Mouse (Mus musculus): ENCODE data around the gene Tango6.

Gene Tango6

DNA sequence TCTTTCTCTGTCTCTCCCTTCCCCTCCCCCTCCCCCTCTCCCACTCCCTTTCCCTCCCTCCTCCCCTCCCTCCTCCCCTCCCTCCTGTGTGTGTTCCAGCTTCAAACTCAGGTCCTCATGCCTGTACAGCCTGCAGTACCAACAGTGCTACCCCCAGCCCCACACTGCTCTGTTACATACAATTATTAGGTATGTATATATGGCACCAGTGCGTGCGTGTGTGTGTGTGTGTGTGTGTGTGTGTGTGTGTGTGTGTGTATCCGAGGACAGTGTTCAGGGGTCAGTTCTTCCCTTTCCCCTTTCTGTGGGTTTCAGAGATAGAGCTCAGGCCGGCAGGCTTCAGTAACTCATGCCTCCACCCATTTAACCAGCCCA, 134.3 kb downstream of the Tango6 start:
- DNase-seq (ENCODE audit: low read depth), result no peak

DNA sequence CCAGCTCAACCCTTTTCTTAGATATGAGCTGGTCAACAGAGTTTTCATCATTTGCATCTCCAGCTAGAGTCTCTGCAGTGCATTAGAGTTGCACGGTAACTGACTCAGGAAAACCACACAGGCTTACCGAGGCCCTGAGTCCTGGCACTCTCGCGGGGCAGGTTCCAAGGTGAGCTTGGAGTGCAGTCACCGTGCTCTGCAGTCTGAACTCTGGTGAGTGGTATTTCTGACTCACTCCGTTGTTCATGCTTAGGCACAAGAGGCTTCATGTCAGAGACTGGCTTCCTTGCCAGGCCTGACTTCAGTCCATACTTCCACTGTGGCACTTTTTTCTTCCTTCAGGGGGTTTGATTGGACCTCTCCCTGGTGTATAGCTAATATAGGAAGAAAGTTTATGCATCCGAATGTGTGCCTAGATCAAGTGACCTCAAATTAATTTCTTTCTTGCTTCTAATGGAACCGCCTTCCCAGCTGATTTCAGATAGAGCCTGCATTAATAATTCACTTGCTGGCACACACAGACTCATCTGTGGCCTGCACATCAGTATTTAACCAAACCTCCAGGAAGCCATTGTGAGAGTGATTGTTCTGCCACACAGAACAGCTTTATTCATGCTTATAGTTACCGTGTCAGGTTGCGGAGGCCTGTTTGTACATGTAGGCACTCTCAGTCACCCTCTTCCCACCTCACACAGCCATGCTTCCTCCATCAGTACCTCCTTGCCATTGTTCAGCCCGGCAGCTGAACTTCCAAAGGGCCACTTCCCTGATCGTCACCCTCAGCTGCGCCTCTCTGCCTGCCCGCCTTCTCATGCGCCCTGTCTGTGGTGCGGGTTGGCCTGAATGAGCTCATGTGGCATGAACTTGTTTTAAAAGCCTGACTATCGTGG, 136.0 kb downstream of the Tango6 start:
- DNase-seq (ENCODE audit: low read depth), result no peak

DNA sequence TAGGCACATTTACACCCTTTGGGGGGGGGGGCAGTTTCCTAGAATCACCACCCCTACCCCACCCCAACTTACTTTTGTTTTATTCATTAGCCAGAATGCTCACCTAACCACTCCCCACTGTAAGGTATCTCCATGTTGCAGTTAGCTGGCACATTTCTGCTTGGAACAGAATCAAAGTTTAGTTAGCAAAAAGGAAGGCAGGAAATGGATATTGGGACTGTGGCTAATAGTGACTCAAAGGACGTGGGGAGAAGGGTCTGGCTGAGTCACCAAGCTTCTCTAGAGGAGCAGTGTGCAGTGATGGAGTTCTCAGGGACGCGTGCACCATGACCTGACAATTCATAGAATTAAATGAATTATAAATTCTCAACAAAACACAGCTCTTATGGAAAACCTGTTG, 136.7 kb downstream of the Tango6 start:
- no peak for DNase-seq (ENCODE audit: low read depth)

DNA sequence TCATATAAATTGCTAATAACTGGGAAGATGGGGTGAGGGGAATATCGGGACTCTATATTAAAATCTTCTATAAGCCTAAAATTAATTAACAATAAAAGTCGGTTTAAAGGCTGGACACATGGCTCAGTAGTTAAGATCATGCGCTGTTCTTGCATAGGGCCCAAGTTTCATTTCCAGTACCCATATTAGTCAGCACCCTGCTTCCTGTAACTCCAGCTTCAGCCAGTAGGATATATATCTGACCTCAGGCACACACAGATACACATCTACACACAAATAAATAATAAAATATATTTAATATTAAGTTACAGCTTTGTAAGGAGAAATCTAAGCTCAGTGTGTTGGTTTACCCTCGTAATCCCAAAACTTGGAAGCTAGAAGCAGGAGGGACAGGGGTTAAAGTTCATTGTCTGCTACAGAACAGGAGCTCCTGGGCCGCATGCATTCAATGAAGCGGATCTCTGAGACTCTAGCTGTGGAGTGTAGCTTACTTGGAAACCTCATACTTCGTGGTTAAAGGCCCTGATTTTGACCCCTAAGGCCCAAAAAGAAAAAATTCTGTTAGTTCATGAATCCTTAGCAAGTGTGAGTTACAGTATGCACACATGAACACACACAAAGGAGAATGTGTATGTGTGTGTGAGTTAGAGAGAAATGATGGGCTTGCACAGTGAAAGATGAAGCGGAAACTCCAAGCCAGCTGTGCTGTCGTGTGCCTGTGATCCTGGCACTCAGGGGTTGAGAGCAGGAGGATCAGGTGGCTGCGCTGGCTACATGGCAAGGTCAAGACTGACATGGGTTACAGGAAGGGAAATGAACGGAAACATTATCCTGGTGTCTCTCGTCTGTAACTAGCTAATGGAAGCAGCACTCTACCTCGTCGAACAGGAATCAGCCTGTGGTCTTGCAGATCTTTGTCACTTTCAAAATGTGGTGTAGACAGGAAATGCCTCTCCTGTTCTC, 138.0 kb downstream of the Tango6 start:
- no peak for DNase-seq (ENCODE audit: low read depth)

DNA sequence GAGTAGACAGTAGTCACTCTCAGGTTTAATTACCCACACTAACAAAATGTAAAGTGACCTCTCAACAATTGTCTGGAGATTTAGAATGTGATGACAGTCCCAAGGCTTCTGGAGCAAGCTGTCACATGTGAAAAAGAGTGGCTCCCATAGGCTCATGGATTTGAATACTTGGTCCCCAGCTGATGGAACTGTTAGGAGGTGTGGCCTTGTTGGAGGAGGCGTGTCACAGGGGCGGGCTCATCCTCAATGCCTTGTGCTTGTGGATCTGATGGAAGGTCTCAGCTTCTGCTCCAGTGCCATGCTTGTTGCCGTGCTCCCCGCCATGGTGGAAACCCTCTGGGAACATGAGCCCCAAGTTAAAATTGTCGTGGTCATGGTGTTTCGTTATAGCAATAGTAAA, 146.1 kb downstream of the Tango6 start:
- no peak for DNase-seq (ENCODE audit: low read depth)

DNA sequence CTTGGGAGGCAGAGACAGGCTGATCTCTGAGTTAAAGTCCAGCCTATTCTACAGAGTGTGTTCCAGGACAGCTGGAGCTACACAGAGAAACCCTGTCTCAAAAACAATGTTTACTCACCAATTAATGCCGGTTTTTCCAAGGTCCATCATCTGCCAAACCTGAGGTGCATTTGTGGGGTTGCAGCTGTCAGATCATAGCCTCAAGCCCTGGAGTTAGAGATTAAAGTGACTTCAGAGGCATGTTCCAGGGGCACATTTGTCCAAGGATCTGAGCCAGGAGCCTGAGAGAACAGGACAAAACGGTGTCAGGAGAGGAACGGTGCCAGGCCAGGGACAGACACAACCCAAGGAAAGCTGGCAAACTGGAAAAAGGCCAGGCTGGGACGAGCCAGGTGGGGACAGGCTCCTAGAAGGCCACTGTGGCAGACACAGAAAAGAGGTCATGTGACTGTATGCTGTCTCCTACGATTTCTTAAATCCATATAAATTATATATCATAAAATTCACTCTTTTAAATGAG, 146.7 kb downstream of the Tango6 start:
- no peak for DNase-seq (ENCODE audit: low read depth)

DNA sequence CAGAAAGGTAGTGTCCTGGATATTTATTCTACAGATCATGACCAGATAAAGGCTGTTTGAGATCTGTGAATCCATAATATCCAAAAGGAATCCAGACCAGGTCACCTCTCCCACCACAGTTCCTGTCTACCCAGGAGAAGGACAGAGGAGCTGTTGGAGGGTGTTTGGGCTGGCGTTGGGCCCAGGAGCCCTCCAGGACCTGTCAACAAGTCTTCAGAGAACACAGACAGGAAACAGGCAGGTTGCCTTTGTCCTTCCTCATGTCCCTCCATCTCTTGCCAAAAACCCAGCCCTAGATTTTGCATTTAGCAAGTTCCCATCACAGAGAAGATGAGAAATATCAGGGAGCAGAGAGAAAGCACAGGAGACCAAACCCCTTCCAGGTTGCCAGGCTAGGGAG, 152.0 kb downstream of the Tango6 start:
- no peak for DNase-seq (ENCODE audit: low read depth)

DNA sequence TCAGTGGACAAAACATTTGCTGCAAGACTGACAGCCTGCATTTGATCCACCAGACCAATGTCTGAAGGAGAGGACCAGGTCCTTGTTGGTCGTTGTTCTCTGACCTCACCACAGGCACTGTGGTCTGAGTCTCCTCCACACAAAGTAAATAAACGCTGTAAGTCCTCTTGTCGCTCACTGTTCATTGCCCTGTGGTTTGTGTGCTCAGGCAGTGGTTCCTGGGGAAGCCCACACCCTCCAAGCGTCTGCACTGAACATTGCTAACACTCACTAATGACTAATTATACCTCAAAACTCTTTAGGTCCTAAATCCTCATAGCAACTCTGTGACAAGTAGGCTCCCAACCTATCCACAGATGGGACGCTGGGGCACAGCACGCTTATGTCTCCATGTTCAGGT, 153.7 kb downstream of the Tango6 start:
- no peak for DNase-seq (ENCODE audit: low read depth)

DNA sequence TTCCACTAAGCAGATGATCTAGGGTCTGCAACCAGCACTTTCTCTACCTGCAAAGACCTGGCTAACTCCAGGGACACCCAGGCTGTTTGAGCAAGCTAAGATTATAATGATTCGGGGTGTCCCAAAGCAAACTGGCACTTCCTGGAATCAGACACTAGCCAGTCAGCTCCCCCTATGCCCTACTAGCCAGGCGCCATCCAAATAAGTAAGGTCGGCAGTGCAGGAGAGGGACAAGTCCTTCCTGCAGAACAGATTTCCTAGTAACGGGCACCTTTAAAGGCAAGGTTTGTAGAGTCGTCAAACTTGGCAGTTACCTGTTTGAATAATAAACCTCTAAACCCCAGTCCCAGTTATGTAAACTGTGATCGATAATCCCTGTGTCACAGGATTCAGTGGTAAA, 155.9 kb downstream of the Tango6 start:
- no peak for DNase-seq (ENCODE audit: low read depth)

DNA sequence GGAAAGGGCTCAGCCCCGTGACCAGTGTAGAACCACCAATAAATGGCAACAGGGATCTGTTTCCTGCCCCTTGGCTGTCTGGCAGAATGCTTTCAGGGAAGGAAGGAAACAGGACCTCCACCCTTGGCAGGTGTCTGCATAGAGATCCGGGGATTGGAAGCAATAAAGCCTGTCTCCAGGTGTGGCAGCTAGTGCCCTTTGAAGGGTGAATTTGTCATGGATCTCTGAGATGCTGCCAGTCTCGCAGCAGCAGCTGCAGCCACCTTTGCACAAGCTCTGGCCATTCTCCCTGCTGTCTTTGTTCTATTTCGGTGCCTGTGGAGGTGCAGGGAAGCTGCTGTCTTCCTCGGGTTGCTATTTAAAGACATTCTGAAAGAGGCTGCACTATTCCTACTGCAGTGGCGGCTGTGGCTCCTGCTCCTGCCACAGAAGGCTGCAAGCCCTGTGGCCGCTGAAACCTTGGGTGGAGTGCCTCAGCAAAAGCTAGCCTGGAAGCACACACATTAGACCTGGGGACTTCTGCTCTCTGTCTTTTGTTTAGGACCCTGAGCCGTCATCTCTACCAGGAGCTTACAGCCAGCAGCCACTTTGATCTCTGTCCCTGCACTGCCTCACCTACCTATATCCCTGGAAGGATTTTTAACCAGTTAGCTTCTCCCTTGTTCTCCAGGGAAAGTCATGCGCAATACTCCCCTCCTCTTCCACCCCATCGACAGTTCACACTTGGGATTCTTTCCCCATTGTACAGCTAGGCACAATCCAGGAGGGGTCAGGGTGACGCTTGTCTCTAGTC, 156.5 kb downstream of the Tango6 start:
- DNase-seq (ENCODE audit: low read depth), result no peak

DNA sequence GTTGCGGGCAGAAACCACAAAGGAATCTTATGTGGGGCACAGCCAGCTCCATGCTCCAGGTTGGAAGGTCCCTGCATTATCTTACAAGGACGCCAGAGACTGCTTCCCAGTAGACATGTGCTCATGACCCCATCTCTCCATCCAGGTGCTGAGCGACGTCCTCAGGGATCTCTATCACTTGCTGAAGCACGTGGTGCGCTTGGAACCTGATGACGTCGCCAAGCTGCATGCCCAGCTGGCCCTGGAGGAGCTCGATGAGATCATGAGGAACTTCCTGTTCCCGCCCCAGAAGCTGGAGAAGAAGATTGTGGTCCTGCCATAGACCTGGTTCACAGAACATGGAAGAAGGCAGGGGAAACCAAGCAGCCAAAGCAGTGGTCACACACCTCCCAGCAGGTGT, 167.2 kb downstream of the Tango6 start:
- no peak for DNase-seq (ENCODE audit: low read depth)

DNA sequence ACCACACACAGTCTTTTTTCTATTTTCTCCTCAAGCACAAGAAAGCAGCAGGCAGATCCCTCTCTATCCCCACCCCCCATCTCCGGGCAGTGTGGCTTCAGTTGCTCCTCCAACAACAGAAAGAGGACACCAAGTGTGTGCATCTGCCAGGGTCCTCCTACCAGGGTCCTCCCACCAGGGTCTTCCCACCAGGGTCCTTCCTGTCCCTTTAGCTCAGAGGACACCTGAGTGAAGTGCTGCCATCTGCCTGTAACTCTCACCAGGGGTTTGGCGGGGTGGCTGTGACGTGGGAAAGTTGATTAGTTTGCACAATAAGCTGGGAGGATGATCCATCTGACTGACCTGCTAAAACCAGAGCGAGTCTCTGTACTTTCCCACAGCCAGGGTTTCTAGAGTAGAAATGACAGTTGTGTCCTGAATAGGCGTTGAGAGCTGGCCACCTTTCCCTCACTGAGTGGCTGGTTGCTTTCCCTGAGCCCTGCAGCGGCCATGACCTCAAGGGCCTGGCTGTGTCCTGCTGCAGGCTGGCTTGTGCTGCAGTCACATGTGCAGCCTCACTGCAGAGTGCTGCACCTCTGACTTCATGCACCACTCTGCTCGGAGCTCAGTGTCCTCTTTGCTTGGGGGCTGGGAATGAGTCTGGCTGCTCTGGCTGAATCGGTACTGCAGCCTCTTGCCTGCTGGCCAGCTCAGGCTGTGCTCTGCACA, 171.8 kb downstream of the Tango6 start:
- no peak for DNase-seq (ENCODE audit: low read depth)

DNA sequence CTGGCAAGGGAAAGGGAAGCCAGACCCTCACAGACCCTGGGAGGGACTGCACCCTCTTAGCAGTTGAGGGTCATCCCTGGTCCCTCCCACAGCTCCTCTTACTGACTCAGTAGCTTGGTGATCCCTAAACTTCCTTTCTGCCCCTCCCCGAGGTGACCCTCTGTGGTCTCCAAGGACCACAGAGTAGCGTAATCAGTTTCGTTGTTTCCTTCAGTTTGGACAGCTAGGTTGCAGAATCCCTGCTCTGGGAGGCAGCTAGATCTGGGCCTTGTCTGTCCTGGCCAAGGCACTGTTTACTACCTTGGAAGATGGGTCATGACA, 172.3 kb downstream of the Tango6 start:
- no peak for DNase-seq (ENCODE audit: low read depth)

DNA sequence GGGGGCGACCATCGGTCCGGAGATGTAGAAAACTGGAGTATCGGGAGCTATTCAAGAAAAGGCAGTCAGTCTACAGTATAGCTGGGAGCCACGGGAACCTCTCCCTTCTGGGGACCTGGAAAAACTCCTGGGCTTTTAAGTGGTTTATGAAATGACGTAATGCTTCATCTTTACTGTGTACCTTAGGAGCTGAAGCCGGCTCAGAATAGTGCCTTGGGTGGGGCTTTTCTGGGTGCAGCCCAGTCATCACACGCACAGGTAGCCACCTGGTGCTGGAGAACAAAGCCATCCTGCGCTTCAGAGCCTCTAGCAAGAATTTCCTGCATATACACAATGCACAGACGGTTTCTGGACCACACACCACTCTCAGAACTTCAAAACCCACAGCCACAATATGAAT, 180.0 kb downstream of the Tango6 start:
- DNase-seq (ENCODE audit: low read depth), result no peak

DNA sequence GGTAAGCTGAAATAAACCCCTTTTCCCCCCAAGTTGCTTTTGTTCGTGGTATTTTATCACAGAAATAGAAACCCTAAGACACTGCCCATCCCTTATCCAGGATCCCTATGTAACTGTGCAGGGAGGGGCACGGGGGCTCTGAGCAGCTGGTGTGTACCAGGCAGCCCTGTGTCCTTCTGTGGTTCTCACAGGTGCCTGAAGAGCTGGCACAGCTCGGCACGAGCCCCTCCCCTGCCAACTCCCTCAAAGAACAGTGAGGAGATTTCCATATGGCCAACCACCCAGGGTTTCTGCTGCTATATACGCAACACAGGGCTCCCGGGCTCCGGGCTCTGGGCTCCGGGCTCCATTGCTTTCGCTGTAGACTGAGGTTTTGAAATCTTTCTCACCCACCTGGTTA, 182.5 kb downstream of the Tango6 start:
- no peak for DNase-seq (ENCODE audit: low read depth)

DNA sequence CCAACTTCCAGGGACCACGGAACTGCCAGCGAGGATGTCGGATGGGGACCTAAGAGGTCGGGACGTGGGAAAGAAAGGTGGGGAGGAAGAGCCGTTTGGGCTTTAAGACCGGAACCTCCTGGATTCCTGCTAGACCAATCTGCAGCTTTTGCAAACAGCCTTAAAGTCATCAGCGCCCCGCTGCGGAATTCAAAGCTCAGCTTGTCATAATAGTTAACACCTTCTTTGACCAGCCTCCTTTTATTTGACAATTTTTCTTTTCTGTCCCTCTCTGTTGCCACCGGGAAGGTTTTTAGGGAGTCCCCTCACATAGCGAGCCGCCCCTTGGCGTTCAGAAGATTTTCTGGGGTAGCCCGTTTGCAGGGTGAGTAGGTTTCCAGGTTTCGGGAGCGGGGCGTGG, 187.2 kb downstream of the Tango6 start, which contains the start of gene Has3:
Has3 (plus strand) TSS at position 192 of the 400 bp plus-strand sequence.
- no peak for DNase-seq (ENCODE audit: low read depth)

DNA sequence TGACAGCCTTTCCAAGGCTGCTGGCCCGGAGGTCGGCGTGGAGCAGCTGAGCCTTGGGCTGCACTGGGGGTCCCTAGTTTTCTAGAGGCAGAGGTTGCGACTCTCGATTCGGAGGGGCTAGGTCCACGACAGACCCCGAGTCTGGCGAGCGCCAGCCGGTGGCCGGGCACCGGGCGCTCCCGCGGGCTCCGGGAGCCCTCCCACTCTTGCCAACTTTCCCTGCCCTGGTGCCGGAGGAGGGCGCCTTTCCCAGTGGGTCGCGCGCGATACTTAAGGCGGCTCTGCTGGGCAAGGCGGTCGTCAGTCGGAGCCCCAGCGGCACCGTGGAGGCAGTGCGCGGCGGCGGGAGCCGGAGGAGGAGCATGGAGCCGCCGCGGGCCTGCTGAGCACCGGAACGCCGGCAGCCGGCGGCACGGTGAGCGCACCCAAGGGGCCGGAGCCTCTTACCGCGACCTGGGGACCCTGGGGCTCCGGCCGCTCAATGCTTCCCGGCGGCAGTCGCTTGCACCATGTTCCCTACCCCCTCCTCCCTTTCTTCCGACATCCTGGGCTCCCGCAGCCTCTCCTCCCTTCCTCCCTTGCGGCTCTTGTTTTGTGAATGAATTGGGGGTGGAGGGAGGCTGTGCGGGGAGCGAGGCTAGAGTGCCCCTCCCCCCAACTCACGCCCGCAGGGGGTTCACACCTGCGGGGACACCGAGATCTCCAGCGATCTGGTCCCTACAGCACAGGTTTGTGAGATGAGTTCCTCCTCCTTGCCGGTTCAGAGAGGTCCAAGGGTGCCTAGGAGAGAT, 187.9 kb downstream of the Tango6 start:
- DNase-seq (ENCODE audit: low read depth), result no peak

DNA sequence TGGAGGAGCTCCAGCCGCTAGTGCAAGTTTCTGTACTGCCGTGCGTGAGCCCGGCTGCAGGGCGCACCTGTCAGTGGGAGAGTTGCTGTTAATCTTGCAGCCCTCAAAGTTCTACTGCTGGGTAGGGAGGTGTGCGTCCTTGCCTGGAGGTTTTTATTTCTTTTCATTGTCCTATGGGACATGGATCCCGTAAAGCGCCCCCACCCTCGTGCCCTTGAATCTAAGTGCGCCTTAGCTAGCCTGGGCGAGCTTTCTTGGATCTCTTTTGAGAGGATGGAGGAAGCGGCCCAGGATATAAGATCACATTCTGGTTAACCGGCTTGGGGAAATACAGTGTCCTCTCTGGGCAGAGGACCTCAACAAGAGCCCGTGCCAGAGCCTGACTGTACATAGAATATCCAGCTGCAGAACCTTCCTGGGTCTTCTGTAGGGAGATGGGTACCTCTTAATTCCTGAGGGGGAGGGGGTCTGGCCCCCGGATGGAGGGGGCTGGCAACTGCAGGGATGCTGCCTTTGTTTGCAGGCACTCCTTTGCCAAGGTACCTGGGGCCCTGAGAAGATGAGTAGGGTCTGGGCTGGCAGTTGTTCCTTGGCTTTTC, 188.6 kb downstream of the Tango6 start:
- DNase-seq (ENCODE audit: low read depth), result no peak

DNA sequence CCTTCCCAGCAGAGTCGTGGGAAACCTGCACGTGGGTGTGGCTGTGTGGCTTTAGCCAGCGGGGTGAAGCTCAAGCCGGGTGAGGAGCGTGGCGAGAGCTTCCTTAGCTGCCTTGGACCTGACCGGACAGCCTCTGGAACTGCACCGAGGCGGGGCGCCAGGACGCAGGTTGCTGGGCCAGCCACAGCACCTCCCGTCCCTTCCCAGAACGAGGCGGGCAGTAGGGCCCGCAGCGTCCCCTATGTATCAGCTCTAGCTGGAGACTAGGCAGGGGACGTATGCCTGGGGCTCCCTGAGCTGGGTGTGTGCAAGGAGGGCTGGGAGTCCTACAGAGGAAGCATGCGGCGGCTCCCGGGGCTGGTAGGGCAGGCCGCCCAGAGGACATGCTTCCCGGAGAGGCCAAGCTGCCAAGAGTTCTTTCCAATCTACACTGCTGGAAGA, 189.1 kb downstream of the Tango6 start:
- DNase-seq (ENCODE audit: low read depth), result no peak

DNA sequence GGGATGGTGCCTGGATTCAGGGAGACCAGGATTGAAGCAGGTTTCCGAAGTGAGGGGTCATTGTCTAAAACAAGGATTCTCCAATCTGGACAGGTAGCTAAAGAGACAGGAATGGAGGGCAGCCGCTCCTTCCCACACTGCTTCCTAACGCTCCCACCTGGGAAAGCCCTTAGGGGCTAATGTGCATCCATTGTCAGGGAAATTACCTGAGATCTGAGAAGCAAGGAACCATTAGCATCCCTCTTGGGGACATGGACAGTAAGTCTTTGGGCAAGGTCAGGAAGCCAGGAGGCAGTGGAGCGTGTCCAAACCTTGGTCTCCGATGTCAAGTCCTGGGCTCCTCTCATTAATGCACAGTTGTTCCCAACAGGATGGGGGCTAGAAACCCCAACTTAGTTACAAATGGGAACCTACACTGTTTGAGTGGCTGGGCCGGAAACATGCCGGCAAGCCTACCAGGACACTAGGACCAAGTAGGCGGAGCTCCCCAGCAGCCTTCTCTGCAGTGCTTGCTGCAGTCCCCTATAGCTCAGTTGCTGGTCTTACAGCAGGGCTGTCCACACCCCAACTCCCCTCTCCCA, 189.7 kb downstream of the Tango6 start:
- DNase-seq (ENCODE audit: low read depth), result no peak
